Mouse (Mus musculus): Measurements from ENCODE around the gene Gm4869. TPM values are rescaled to one million over a fixed set of nuclear protein-coding genes. Genes with fewer than 3 reads are reported as not detected.

Gm4869 gene
- polyA plus RNA-seq, 1 experiment from 2014 or later: not detected

- H3K27ac ChIP-seq (ENCODE audit: low read length): 0 out of 2 replicates have a peak overlapping the region, but pooled peaks have one; percentile 9
- no peak for ATAC-seq (replicated peaks; ENCODE audit: extremely low read depth, insufficient read depth, low FRiP score)
- peaks cover 11% of the 10 kb centered on the region for H3K4me1 ChIP-seq (ENCODE audit: control insufficient read depth, insufficient read depth, low read length)
- no peaks in the 10 kb centered on the region for H3K9me3 ChIP-seq (replicated peaks; ENCODE audit: control insufficient read depth, low read length)
- H3K9ac ChIP-seq (ENCODE audit: low read length): no peak overlapping the region
- H3K36me3 ChIP-seq (ENCODE audit: control insufficient read depth, insufficient read depth): no peaks in the 10 kb centered on the region
- 46% methylated on average over 9 of the region's 9 CpGs for WGBS
- H3K4me2 ChIP-seq (ENCODE audit: low read depth, low read length): no peak overlapping the region
- H3K4me3 ChIP-seq (ENCODE audit: low read length): no peak overlapping the region
- H3K27me3 ChIP-seq (ENCODE audit: control insufficient read depth, insufficient read depth, low read length): no peaks in the 10 kb centered on the region
Observed at GRCm38 (mm10) chr5:140509204-140509603, 63.8 kb downstream of the Gm4869 start.

GRCm38 (mm10) chr5:140510012-140511000, 64.9 kb downstream of the Gm4869 start:
- Histone ChIP-seq H3K4me2 (ENCODE audit: low read depth, low read length) (no peak overlapping the region), H3K4me1 (ENCODE audit: control insufficient read depth, insufficient read depth, low read length) (peaks cover 11% of the 10 kb centered on the region)

GRCm38 (mm10) chr5:140513921-140514320, 68.5 kb downstream of the Gm4869 start:
- Histone ChIP-seq H3K4me2 (ENCODE audit: low read depth, low read length) (no peak overlapping the region), H3K9me3 (replicated peaks; ENCODE audit: control insufficient read depth, low read length) (no peaks in the 10 kb centered on the region), H3K4me3 (ENCODE audit: low read length) (no peak overlapping the region), H3K4me1 (ENCODE audit: control insufficient read depth, insufficient read depth, low read length) (peaks cover 10% of the 10 kb centered on the region), H3K27ac (ENCODE audit: low read length) (no peak overlapping the region; the same call in 1 of the 2 replicates), H3K27me3 (ENCODE audit: control insufficient read depth, insufficient read depth, low read length) (no peaks in the 10 kb centered on the region), H3K36me3 (ENCODE audit: control insufficient read depth, insufficient read depth) (no peaks in the 10 kb centered on the region), H3K9ac (ENCODE audit: low read length) (no peak overlapping the region)
- no peak for ATAC-seq (replicated peaks; ENCODE audit: extremely low read depth, insufficient read depth, low FRiP score)
- WGBS: 85% methylated on average over 8 of the region's 8 CpGs

More at GRCm38 (mm10) chr5:140510012-140511000, 64.9 kb downstream of the Gm4869 start:
- Histone ChIP-seq H3K27ac (ENCODE audit: low read length) (no peak overlapping the region), H3K36me3 (ENCODE audit: control insufficient read depth, insufficient read depth) (no peaks in the 10 kb centered on the region), H3K9ac (ENCODE audit: low read length) (no peak overlapping the region), H3K27me3 (ENCODE audit: control insufficient read depth, insufficient read depth, low read length) (no peaks in the 10 kb centered on the region), H3K4me3 (ENCODE audit: low read length) (no peak overlapping the region), H3K9me3 (replicated peaks; ENCODE audit: control insufficient read depth, low read length) (no peaks in the 10 kb centered on the region)
- ATAC-seq (replicated peaks; ENCODE audit: extremely low read depth, insufficient read depth, low FRiP score): no peak
- WGBS: 58% methylated on average over 27 of the region's 27 CpGs

GRCm38 (mm10) chr5:140514799-140515486, 69.5 kb downstream of the Gm4869 start:
- Histone ChIP-seq H3K9ac (ENCODE audit: low read length) (no peak overlapping the region), H3K4me1 (ENCODE audit: control insufficient read depth, insufficient read depth, low read length) (peaks cover 13% of the 10 kb centered on the region), H3K4me2 (ENCODE audit: low read depth, low read length) (0 out of 2 replicates have a peak overlapping the region, but pooled peaks have one; percentile 20)

GRCm38 (mm10) chr5:140517159-140517920, 71.9 kb downstream of the Gm4869 start:
- H3K27me3 ChIP-seq (ENCODE audit: control insufficient read depth, insufficient read depth, low read length): no peaks in the 10 kb centered on the region
- H3K9ac ChIP-seq (ENCODE audit: low read length): no peak overlapping the region
- H3K36me3 ChIP-seq (ENCODE audit: control insufficient read depth, insufficient read depth): no peaks in the 10 kb centered on the region
- no peaks in the 10 kb centered on the region for H3K9me3 ChIP-seq (replicated peaks; ENCODE audit: control insufficient read depth, low read length)
- no peak; the same call in 1 of the 2 replicates for ATAC-seq (replicated peaks; ENCODE audit: extremely low read depth, insufficient read depth, low FRiP score)
- H3K4me3 ChIP-seq (ENCODE audit: low read length): no peak overlapping the region
- H3K4me1 ChIP-seq (ENCODE audit: control insufficient read depth, insufficient read depth, low read length): peaks cover 13% of the 10 kb centered on the region
- H3K27ac ChIP-seq (ENCODE audit: low read length): peak overlapping the region; percentile 33; the same call in 1 of the 2 replicates
- 81% methylated on average over 21 of the region's 21 CpGs for WGBS
- H3K4me2 ChIP-seq (ENCODE audit: low read depth, low read length): no peak overlapping the region

More at GRCm38 (mm10) chr5:140514799-140515486, 69.5 kb downstream of the Gm4869 start:
- no peaks in the 10 kb centered on the region for H3K27me3 ChIP-seq (ENCODE audit: control insufficient read depth, insufficient read depth, low read length)
- peak; percentile 61 for ATAC-seq (replicated peaks; ENCODE audit: extremely low read depth, insufficient read depth, low FRiP score)
- H3K36me3 ChIP-seq (ENCODE audit: control insufficient read depth, insufficient read depth): no peaks in the 10 kb centered on the region
- H3K4me3 ChIP-seq (ENCODE audit: low read length): no peak overlapping the region
- 16% methylated on average over 7 of the region's 7 CpGs for WGBS
- H3K9me3 ChIP-seq (replicated peaks; ENCODE audit: control insufficient read depth, low read length): no peaks in the 10 kb centered on the region
- peak overlapping the region; percentile 30; the same call in 1 of the 2 replicates for H3K27ac ChIP-seq (ENCODE audit: low read length)

- no peak for ATAC-seq (replicated peaks; ENCODE audit: extremely low read depth, insufficient read depth, low FRiP score)
- WGBS: 50% methylated on average over 4 of the region's 4 CpGs
- no peaks in the 10 kb centered on the region for H3K36me3 ChIP-seq (ENCODE audit: control insufficient read depth, insufficient read depth)
Observed at GRCm38 (mm10) chr5:140517921-140518230, 72.4 kb downstream of the Gm4869 start.

GRCm38 (mm10) chr5:140521196-140521595, 75.8 kb downstream of the Gm4869 start:
- peaks cover 20% of the 10 kb centered on the region for H3K36me3 ChIP-seq (ENCODE audit: control insufficient read depth, insufficient read depth)
- H3K9ac ChIP-seq (ENCODE audit: low read length): no peak overlapping the region
- no peak overlapping the region for H3K4me2 ChIP-seq (ENCODE audit: low read depth, low read length)
- ATAC-seq (replicated peaks; ENCODE audit: extremely low read depth, insufficient read depth, low FRiP score): no peak
- 76% methylated on average over 1 of the region's 1 CpGs for WGBS
- no peak overlapping the region for H3K4me3 ChIP-seq (ENCODE audit: low read length)
- H3K4me1 ChIP-seq (ENCODE audit: control insufficient read depth, insufficient read depth, low read length): 0 out of 2 replicates have a peak, but pooled peaks cover 6% of the 10 kb centered on the region
- no peaks in the 10 kb centered on the region for H3K9me3 ChIP-seq (replicated peaks; ENCODE audit: control insufficient read depth, low read length)
- no peaks in the 10 kb centered on the region for H3K27me3 ChIP-seq (ENCODE audit: control insufficient read depth, insufficient read depth, low read length)
- H3K27ac ChIP-seq (ENCODE audit: low read length): no peak overlapping the region

More at GRCm38 (mm10) chr5:140517921-140518230, 72.4 kb downstream of the Gm4869 start:
- Histone ChIP-seq H3K4me3 (ENCODE audit: low read length) (no peak overlapping the region), H3K9ac (ENCODE audit: low read length) (no peak overlapping the region), H3K4me2 (ENCODE audit: low read depth, low read length) (no peak overlapping the region), H3K4me1 (ENCODE audit: control insufficient read depth, insufficient read depth, low read length) (peaks cover 13% of the 10 kb centered on the region), H3K27me3 (ENCODE audit: control insufficient read depth, insufficient read depth, low read length) (no peaks in the 10 kb centered on the region), H3K9me3 (replicated peaks; ENCODE audit: control insufficient read depth, low read length) (no peaks in the 10 kb centered on the region), H3K27ac (ENCODE audit: low read length) (no peak overlapping the region)

GRCm38 (mm10) chr5:140526754-140527153, 81.3 kb downstream of the Gm4869 start:
- Histone ChIP-seq H3K36me3 (ENCODE audit: control insufficient read depth, insufficient read depth) (peaks cover 29% of the 10 kb centered on the region), H3K4me3 (ENCODE audit: low read length) (no peak overlapping the region), H3K9me3 (replicated peaks; ENCODE audit: control insufficient read depth, low read length) (peaks cover 5% of the 10 kb centered on the region; the same call in 1 of the 2 replicates), H3K4me1 (ENCODE audit: control insufficient read depth, insufficient read depth, low read length) (no peaks in the 10 kb centered on the region), H3K27me3 (ENCODE audit: control insufficient read depth, insufficient read depth, low read length) (no peaks in the 10 kb centered on the region), H3K9ac (ENCODE audit: low read length) (no peak overlapping the region), H3K27ac (ENCODE audit: low read length) (no peak overlapping the region), H3K4me2 (ENCODE audit: low read depth, low read length) (no peak overlapping the region)
- no peak for ATAC-seq (replicated peaks; ENCODE audit: extremely low read depth, insufficient read depth, low FRiP score)
- WGBS: 91% methylated on average over 2 of the region's 2 CpGs
